Mouse (Mus musculus) neural tube, embryonic 15.5 days (tissue): ENCODE measurements around the gene Prdx5. TPM values are rescaled to one million over a fixed set of nuclear protein-coding genes. Genes with fewer than 3 reads are reported as not detected.
"Not testable (repeated sequence)": the region's sequence is repeated elsewhere in the genome, so short reads cannot be mapped to it uniquely, and the experiment has no call there.

Experiments used
- ATAC-seq: fragments of 200-750 bp; cut with Nextera tagmentation; 2 replicates; pipeline ENCODE4 v1.8.0; 2017; ENCODE audit warnings: mild to moderate bottlenecking, moderate TSS enrichment, moderate library complexity; ENCODE audit not compliant: low FRiP score
- H3K27ac ChIP-seq: fragments of 300-500 bp; sonication (generic); replicated peaks from 2 replicates; pipeline ENCODE4 v1.5.1; 2015; ENCODE audit warnings: mild to moderate bottlenecking, inconsistent platforms
- H3K27me3 ChIP-seq: fragments of 300-500 bp; sonication (generic); replicated peaks from 2 replicates; pipeline ENCODE4 v1.6.1; 2015; ENCODE audit warnings: inconsistent platforms
- H3K36me3 ChIP-seq: fragments of 300-500 bp; sonication (generic); 2 replicates; pipeline ENCODE4 v1.6.1; 2015; ENCODE audit warnings: inconsistent platforms
- H3K4me1 ChIP-seq: fragments of 300-500 bp; sonication (generic); 2 replicates; pipeline ENCODE4 v1.6.1; 2015; ENCODE audit warnings: inconsistent platforms
- H3K4me2 ChIP-seq: fragments of 300-500 bp; sonication (generic); 2 replicates; pipeline ENCODE4 v1.6.1; 2015; ENCODE audit warnings: inconsistent platforms, mild to moderate bottlenecking, moderate library complexity
- H3K4me3 ChIP-seq: fragments of 300-500 bp; sonication (generic); replicated peaks from 2 replicates; pipeline ENCODE4 v1.5.1; 2015; ENCODE audit warnings: mild to moderate bottlenecking, inconsistent platforms
- H3K9ac ChIP-seq: fragments of 300-500 bp; sonication (generic); replicated peaks from 2 replicates; pipeline ENCODE4 v1.6.1; 2015; ENCODE audit warnings: mild to moderate bottlenecking, inconsistent platforms
- H3K9me3 ChIP-seq: fragments of 300-500 bp; sonication (generic); replicated peaks from 2 replicates; pipeline ENCODE4 v1.6.1; 2016; ENCODE audit warnings: inconsistent platforms
- WGBS: fragments of 180-500 bp; shearing (Covaris S2); methylation state at CpG from one replicate; pipeline ENCODE4 v1.1.7; 2015; ENCODE audit warnings: mixed read lengths; 5-methylcytosine and 5-hydroxymethylcytosine counted together
- polyA plus RNA-seq: library from polyadenylated mRNA; unstranded; fragments of >200 nt; fragmentation: Nextera tagmentation; extraction: Ambion mirVana; gene quantifications from 2 replicates; pipeline ENCODE4 v1.2.1, GENCODE M21; 2015

The Prdx5 gene
- polyA plus RNA-seq, 1 experiment from 2014 or later: 417 TPM

DNA sequence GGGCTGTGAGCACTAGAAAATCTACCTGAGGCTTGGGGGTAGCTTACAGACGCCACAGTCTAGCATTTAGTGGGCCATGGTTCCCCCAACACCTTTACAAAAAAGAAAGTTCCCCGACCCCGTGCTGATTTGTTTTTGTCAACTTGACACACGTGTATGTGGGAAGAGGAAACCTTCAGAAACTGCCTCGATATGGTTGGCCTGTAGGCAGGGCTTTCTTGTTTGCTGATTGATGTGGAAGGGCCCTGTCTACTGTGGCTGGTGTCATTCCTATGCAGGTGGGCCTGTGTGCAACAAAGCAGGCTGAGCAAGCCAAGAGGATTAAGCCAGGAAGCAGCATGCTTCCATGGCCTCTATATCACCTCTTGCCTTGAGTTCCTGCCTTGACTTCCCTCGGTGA lies 3.1 kb upstream of the Prdx5 start:
- Histone ChIP-seq H3K9me3 (no peaks in the 10 kb centered on the region), H3K4me1 (peaks cover 25% of the 10 kb centered on the region), H3K4me2 (no peak overlapping the region), H3K9ac (no peak overlapping the region), H3K27ac (no peak overlapping the region), H3K36me3 (peaks cover 32% of the 10 kb centered on the region), H3K4me3 (no peak overlapping the region), H3K27me3 (no peaks in the 10 kb centered on the region)
- WGBS: 87% methylated on average over 6 of the region's 6 CpGs
- no peak for ATAC-seq

DNA sequence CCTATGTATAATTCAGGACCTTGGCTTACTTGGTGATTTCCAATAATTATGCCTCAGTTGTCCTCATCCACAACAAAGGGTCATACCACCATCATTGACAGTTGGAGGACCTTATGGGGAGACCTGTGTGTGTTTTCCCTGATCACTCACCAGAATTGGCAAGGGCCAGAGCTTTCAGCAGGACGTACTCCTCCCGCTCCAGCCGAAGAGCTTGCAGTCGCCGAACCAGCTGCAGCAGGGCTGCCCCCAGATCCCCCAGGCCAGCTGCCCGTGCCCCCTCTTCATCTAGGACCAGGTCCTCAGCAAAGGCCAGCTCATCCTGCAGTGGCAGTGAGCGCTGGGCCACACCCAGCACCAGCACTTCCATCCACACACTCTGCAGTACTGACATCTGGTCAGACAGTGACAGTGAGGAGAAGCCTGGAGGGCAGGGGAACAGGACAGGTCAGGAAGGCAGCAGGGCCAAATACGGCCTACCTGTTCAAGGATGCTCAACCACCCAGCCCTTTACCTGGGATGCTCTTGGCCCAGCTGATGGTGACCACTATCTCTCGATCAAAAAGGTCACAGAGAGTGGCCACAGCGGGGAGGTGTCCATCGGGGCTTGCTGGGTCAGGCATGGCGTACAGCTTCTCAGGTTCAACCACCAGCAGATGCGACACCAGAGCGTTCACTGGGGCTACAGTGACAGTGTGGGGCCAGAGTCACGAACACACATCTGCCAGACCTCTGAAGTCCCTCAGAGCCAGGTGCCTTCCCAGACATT lies 2.5 kb upstream of the Prdx5 start:
- H3K4me2 ChIP-seq: no peak overlapping the region
- no peaks in the 10 kb centered on the region for H3K9me3 ChIP-seq
- no peak for ATAC-seq
- H3K9ac ChIP-seq: no peak overlapping the region
- WGBS: 96% methylated on average over 15 of the region's 15 CpGs
- no peak overlapping the region for H3K27ac ChIP-seq
- no peak overlapping the region for H3K4me3 ChIP-seq
- H3K27me3 ChIP-seq: no peaks in the 10 kb centered on the region
- peaks cover 32% of the 10 kb centered on the region for H3K36me3 ChIP-seq
- peaks cover 31% of the 10 kb centered on the region for H3K4me1 ChIP-seq

DNA sequence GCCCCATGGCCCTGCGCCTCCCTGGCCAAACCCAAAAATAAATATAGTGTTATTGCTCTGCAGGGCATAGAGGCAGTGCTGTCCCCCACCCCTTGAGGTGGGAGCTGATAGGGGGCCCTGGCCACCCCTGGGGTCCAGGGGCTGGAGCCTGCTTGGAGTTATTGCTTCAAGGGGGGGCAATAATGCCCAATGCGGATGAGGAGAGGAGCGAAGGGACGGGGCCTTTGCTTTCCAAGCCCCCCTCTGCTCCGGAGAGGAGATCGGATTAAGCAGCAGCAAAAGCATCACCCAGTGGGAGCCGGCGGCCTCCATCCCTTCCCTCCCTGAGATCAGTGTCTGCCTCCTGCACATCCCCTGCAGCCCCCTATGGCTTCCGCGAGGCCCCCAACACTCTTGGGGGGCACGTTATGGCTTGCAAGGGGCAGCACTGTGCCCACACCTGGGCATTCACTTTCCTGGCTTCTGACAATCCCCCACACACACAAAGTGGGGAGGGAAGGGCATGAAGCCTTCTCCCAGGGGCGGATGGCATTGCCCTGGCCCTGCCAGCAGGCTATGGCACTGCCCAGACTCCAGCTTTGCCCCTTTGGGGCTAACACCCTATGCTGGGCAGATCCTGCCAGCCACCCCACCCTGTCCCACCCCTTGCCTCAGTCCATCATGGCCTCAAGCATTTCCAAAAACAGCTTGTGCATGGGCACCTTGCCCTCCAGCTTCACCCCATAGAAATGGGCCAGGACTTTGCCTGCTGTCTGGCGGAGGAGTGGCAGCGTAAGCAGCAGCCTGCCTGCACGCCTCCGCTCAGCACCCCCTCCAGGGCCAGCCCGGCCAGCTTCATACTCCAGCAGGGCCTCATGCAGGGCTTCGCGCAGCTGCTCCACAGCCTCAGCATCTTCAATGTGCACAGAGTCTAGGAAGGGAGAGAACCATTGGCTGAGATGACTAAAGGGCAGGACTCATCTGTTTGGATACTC lies 1.5 kb upstream of the Prdx5 start:
- H3K36me3 ChIP-seq: peaks cover 41% of the 10 kb centered on the region
- no peaks in the 10 kb centered on the region for H3K27me3 ChIP-seq
- H3K9me3 ChIP-seq: no peaks in the 10 kb centered on the region
- no peak for ATAC-seq
- peaks cover 38% of the 10 kb centered on the region for H3K4me1 ChIP-seq
- WGBS: 86% methylated on average over 19 of the region's 19 CpGs
- no peak overlapping the region for H3K9ac ChIP-seq
- peak overlapping the region; percentile 64; the same call in 1 of the 2 replicates for H3K4me3 ChIP-seq
- H3K4me2 ChIP-seq: peak overlapping the region; percentile 73
- H3K27ac ChIP-seq: no peak overlapping the region

- peaks cover 38% of the 10 kb centered on the region for H3K4me1 ChIP-seq
- peak overlapping the region; percentile 73 for H3K9ac ChIP-seq
- H3K36me3 ChIP-seq: peaks cover 50% of the 10 kb centered on the region
- WGBS: under 1% methylated on average over 24 of the region's 30 CpGs
- H3K27ac ChIP-seq: peak overlapping the region; percentile 98
- not testable (repeated sequence) for H3K9me3 ChIP-seq, H3K27me3 ChIP-seq
- peak overlapping the region; percentile 64 for H3K4me3 ChIP-seq
- peak; percentile 15 for ATAC-seq
- H3K4me2 ChIP-seq: peak overlapping the region; percentile 73
Measured at GRCm38 (mm10) chr19:6910306-6910705, 400 bp upstream of the Prdx5 start.

- peak overlapping the region; percentile 73 for H3K9ac ChIP-seq
- peak overlapping the region; percentile 98 for H3K27ac ChIP-seq
- no peaks in the 10 kb centered on the region for H3K9me3 ChIP-seq
- no peaks in the 10 kb centered on the region for H3K27me3 ChIP-seq
- H3K36me3 ChIP-seq: peaks cover 61% of the 10 kb centered on the region
- peaks cover 38% of the 10 kb centered on the region for H3K4me1 ChIP-seq
- peak overlapping the region; percentile 64 for H3K4me3 ChIP-seq
- WGBS: 8% methylated on average over 11 of the region's 11 CpGs
- H3K4me2 ChIP-seq: peak overlapping the region; percentile 73
- ATAC-seq: no peak
Measured at GRCm38 (mm10) chr19:6909021-6909420, 885 bp downstream of the Prdx5 start.

GRCm38 (mm10) chr19:6907811-6908540 lies 1.9 kb downstream of the Prdx5 start:
- Histone ChIP-seq H3K27me3 (no peaks in the 10 kb centered on the region), H3K4me2 (peak overlapping the region; percentile 73), H3K36me3 (peaks cover 52% of the 10 kb centered on the region), H3K4me3 (peak overlapping the region; percentile 64), H3K9ac (peak overlapping the region; percentile 73; the same call in 1 of the 2 replicates), H3K4me1 (peaks cover 38% of the 10 kb centered on the region), H3K9me3 (no peaks in the 10 kb centered on the region), H3K27ac (no peak overlapping the region)
- ATAC-seq: no peak
- WGBS: 92% methylated on average over 7 of the region's 7 CpGs

DNA sequence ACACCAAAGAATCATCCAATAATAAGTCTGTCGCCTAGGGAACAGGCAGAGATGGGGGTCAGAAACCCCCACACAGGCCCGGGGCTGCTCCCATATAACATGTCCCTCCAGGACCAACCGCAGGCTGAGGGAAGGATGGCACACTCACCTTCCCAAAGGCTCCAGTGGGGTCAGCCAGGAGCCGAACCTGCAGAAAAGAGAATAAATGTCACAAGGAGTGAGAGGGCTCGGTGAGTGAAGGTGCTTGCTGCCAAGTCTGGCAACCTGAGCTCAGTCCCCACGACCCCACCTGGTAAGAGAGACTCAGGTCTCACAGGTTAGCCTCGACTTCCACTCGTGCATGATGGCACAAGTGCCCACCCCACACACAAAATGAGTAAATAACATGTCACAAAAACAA lies 2.8 kb downstream of the Prdx5 start:
- Histone ChIP-seq H3K9me3 (no peaks in the 10 kb centered on the region), H3K27me3 (no peaks in the 10 kb centered on the region), H3K4me1 (peaks cover 38% of the 10 kb centered on the region), H3K9ac (no peak overlapping the region), H3K4me2 (peak overlapping the region; percentile 73; the same call in 1 of the 2 replicates), H3K36me3 (peaks cover 43% of the 10 kb centered on the region), H3K27ac (no peak overlapping the region), H3K4me3 (no peak overlapping the region)
- WGBS: 92% methylated on average over 8 of the region's 8 CpGs
- no peak for ATAC-seq

GRCm38 (mm10) chr19:6906199-6906598 lies 3.7 kb downstream of the Prdx5 start:
- Histone ChIP-seq H3K9me3 (no peaks in the 10 kb centered on the region), H3K4me3 (no peak overlapping the region), H3K4me1 (peaks cover 31% of the 10 kb centered on the region), H3K9ac (no peak overlapping the region), H3K27ac (no peak overlapping the region), H3K4me2 (no peak overlapping the region), H3K27me3 (no peaks in the 10 kb centered on the region), H3K36me3 (peaks cover 34% of the 10 kb centered on the region)
- no peak for ATAC-seq
- 93% methylated on average over 3 of the region's 3 CpGs for WGBS

DNA sequence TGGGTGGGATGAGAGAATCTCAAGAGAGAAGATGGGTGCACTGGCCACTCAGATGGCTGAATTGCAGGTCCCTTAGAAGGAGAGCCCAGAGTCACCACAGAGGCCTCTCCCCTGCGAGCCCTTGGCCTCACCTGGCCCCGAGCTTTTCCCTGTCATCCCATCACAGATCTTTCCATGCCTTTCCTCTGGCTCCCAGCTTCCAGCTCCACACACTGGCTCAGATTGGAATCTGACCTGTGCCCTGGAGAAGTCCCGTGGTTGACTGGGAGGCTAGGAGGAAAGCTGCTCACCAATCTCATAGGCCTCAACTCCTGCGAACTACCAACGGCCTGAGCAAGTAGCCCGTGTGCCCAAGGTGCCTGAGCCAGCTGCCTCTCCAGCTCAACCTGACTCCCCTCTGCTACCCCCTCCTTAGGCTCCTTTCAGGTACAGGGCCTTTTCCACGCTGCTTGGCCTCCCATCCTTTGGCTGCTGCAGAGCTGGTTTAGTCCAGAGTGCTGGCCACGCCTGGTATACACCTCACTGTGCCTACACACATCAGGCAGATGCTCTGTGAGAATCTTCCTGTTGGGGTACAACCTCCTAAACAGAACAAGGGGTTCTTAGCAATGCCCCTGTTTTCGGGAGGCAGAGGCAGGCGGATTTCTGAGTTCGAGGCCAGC lies 4.3 kb downstream of the Prdx5 start:
- Histone ChIP-seq H3K27ac (no peak overlapping the region), H3K4me3 (no peak overlapping the region), H3K27me3 (no peaks in the 10 kb centered on the region), H3K36me3 (peaks cover 32% of the 10 kb centered on the region), H3K4me1 (peaks cover 26% of the 10 kb centered on the region), H3K9ac (no peak overlapping the region), H3K4me2 (no peak overlapping the region), H3K9me3 (no peaks in the 10 kb centered on the region)
- WGBS: 94% methylated on average over 11 of the region's 11 CpGs
- ATAC-seq: no peak

GRCm38 (mm10) chr19:6904846-6905245 lies 5.1 kb downstream of the Prdx5 start:
- 86% methylated on average over 2 of the region's 2 CpGs for WGBS
- H3K4me1 ChIP-seq: peaks cover 23% of the 10 kb centered on the region
- H3K9me3 ChIP-seq: no peaks in the 10 kb centered on the region
- no peak overlapping the region for H3K4me3 ChIP-seq
- ATAC-seq: no peak
- H3K27me3 ChIP-seq: no peaks in the 10 kb centered on the region
- peaks cover 32% of the 10 kb centered on the region for H3K36me3 ChIP-seq
- no peak overlapping the region for H3K4me2 ChIP-seq
- no peak overlapping the region for H3K27ac ChIP-seq
- H3K9ac ChIP-seq: no peak overlapping the region

DNA sequence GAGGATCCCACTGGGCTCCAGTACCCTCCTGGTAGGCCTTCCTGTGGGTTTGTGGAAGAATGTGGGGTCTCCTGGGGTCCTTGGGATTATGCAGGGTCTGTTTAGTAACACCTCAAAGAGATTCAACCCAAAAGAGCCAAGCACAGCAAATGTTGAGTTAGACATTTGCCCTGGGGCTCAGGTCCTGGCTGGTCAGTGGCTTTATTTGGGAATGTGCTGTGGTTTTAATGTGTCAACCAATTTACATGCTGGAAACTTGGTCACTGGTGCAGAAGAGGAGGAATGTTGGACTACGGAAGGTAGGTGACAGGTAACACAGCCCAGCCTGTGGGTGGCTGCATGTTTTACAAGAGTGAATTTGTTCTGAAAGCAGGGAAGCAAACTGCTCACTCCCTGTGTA lies 6.9 kb downstream of the Prdx5 start:
- no peak for ATAC-seq
- H3K4me2 ChIP-seq: no peak overlapping the region
- H3K27ac ChIP-seq: no peak overlapping the region
- H3K9me3 ChIP-seq: no peaks in the 10 kb centered on the region
- H3K9ac ChIP-seq: no peak overlapping the region
- peaks cover 13% of the 10 kb centered on the region for H3K4me1 ChIP-seq
- peaks cover 32% of the 10 kb centered on the region for H3K36me3 ChIP-seq
- no peaks in the 10 kb centered on the region for H3K27me3 ChIP-seq
- 100% methylated on average over 1 of the region's 1 CpGs for WGBS
- H3K4me3 ChIP-seq: no peak overlapping the region
